Mouse (Mus musculus): ENCODE data around the gene Zfp12. TPM values are rescaled to one million over a fixed set of nuclear protein-coding genes. Genes with fewer than 3 reads are reported as not detected.

The Zfp12 gene
- polyA plus RNA-seq, 1 experiment, result 12.4 TPM

DNA sequence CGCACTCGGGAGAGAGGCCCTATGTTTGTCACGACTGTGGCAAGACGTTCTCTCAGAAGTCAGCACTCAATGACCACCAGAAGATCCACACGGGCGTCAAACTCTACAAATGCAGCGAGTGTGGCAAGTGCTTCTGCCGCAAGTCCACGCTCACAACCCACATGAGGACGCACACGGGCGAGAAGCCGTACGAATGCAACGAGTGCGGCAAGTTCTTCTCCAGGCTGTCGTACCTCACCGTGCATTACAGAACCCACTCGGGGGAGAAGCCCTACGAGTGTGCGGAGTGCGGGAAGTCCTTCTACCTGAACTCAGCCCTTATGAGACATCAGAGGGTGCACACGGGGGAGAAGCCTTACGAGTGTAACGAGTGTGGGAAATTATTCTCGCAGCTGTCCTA is 10.0 kb downstream of the Zfp12 start:
- H3K36me3 ChIP-seq (ENCODE audit: control insufficient read depth, insufficient read depth, low read length, poor library complexity, severe bottlenecking), result peaks cover 4% of the 10 kb centered on the region; the same call in 1 of the 2 replicates
- H3K4me3 ChIP-seq (ENCODE audit: low read depth, low read length), result no peak overlapping the region
- H3K27me3 ChIP-seq (ENCODE audit: control insufficient read depth, insufficient read depth, low read length, poor library complexity, severe bottlenecking), result no peaks in the 10 kb centered on the region
- H3K4me1 ChIP-seq (ENCODE audit: control insufficient read depth, insufficient read depth, low read length), result no peaks in the 10 kb centered on the region
- TF ChIP-seq CTCF (IDR thresholded peaks at IDR 0.05; ENCODE audit: low read depth, low read length) (no peak), EP300 (IDR thresholded peaks at IDR 0.05; ENCODE audit: insufficient read depth, low read depth, low read length) (no peak), POLR2A (IDR thresholded peaks at IDR 0.05; ENCODE audit: insufficient read depth, low read length) (no peak)
- no peaks in the 10 kb centered on the region for H3K9me3 ChIP-seq (replicated peaks; ENCODE audit: control insufficient read depth, insufficient read depth, low read length, poor library complexity, severe bottlenecking)
- H3K27ac ChIP-seq (ENCODE audit: insufficient read depth, low read length), result no peak overlapping the region
- no peak overlapping the region for H3K9ac ChIP-seq (ENCODE audit: low read depth, poor library complexity, severe bottlenecking)

DNA sequence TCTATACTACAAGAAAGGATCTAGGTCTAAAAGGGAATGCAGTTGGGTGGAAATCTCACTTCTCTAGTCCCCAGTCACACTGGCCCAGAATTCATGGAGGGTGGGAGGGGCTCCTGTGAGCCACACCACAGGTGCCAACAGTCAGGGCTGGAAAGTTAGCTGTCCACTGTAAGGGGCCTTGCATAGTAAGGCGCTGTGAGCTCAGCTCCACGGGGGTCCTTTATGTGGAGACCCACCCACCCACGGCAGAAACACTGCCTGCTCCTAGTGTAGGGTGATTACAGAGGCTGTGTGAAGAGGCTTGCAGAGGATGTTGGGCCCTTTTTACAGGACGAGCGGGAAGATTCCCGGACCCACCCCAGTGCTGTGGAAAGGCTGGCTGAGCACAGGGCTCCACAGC is 17.1 kb downstream of the Zfp12 start:
- TF ChIP-seq POLR2A (IDR thresholded peaks at IDR 0.05; ENCODE audit: insufficient read depth, low read length), result no peak
- TF ChIP-seq CTCF (IDR thresholded peaks at IDR 0.05; ENCODE audit: low read depth, low read length), result no peak
- no peak for TF ChIP-seq EP300 (IDR thresholded peaks at IDR 0.05; ENCODE audit: insufficient read depth, low read depth, low read length)
- no peak overlapping the region for H3K4me3 ChIP-seq (ENCODE audit: low read depth, low read length)
- no peaks in the 10 kb centered on the region for H3K36me3 ChIP-seq (ENCODE audit: control insufficient read depth, insufficient read depth, low read length, poor library complexity, severe bottlenecking)
- no peak overlapping the region for H3K9ac ChIP-seq (ENCODE audit: low read depth, poor library complexity, severe bottlenecking)
- H3K27me3 ChIP-seq (ENCODE audit: control insufficient read depth, insufficient read depth, low read length, poor library complexity, severe bottlenecking), result peaks cover 14% of the 10 kb centered on the region
- no peaks in the 10 kb centered on the region for H3K4me1 ChIP-seq (ENCODE audit: control insufficient read depth, insufficient read depth, low read length)
- H3K27ac ChIP-seq (ENCODE audit: insufficient read depth, low read length), result no peak overlapping the region
- H3K9me3 ChIP-seq (replicated peaks; ENCODE audit: control insufficient read depth, insufficient read depth, low read length, poor library complexity, severe bottlenecking), result no peaks in the 10 kb centered on the region

DNA sequence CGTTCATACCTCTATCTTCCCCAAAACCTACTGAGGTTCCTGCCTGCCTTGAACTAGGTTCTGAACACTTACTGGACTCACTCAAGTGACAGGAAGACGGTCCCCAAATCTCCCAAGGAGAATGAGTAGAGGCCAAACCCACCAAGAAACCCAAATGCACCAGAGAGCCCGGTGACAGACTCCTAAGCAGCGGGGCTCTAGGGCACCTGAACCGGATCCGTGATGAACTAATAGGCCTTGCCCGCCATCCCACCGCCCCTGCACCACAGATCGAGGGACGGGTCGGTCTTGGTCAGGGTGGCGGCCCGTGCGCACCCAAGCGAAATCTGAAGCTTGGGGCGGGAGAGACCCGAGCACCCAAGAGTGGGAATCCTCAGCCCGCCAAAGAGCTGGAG is 17.8 kb downstream of the Zfp12 start:
- TF ChIP-seq CTCF (IDR thresholded peaks at IDR 0.05; ENCODE audit: low read depth, low read length) (no peak), POLR2A (IDR thresholded peaks at IDR 0.05; ENCODE audit: insufficient read depth, low read length) (no peak), EP300 (IDR thresholded peaks at IDR 0.05; ENCODE audit: insufficient read depth, low read depth, low read length) (no peak)
- H3K4me1 ChIP-seq (ENCODE audit: control insufficient read depth, insufficient read depth, low read length), result no peaks in the 10 kb centered on the region
- H3K9me3 ChIP-seq (replicated peaks; ENCODE audit: control insufficient read depth, insufficient read depth, low read length, poor library complexity, severe bottlenecking), result no peaks in the 10 kb centered on the region
- H3K9ac ChIP-seq (ENCODE audit: low read depth, poor library complexity, severe bottlenecking), result peak overlapping the region; percentile 64
- H3K36me3 ChIP-seq (ENCODE audit: control insufficient read depth, insufficient read depth, low read length, poor library complexity, severe bottlenecking), result no peaks in the 10 kb centered on the region
- no peak overlapping the region for H3K27ac ChIP-seq (ENCODE audit: insufficient read depth, low read length)
- peaks cover 14% of the 10 kb centered on the region for H3K27me3 ChIP-seq (ENCODE audit: control insufficient read depth, insufficient read depth, low read length, poor library complexity, severe bottlenecking)
- H3K4me3 ChIP-seq (ENCODE audit: low read depth, low read length), result peak overlapping the region; percentile 60

DNA sequence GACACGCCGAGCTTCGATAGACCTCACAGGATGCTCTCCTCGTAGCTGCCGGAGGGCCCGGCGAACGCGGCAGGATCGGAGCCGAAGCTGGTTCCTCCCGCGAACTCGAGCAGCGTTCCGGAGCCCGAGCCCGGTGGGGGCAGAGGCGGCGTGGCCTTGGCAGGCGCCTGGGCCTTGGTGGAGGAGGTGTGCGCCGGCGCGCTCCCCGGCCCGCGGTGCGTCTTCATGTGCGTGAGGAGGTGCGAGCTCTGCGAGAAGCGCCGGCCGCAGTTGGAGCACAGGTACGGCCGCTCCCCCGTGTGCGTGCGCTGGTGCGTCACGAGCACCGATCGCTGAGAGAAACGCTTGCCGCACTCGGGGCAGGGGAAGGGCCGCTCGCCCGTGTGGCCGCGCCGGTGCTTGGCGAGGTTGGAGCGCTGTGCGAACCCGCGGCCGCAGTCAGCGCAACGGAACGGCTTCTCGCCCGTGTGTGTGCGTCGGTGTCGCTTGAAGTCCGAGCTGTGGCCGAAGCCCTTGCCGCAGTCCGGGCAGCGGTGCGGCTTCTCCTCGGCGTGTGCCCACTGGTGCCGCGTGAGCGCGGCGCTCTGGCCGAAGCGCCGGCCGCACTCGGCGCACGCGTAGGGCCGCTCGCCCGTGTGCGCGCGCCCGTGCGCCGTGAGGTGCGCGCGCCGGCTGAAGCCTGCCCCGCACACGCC is 18.4 kb downstream of the Zfp12 start:
- Histone ChIP-seq H3K9me3 (replicated peaks; ENCODE audit: control insufficient read depth, insufficient read depth, low read length, poor library complexity, severe bottlenecking) (no peaks in the 10 kb centered on the region), H3K27ac (ENCODE audit: insufficient read depth, low read length) (no peak overlapping the region), H3K9ac (ENCODE audit: low read depth, poor library complexity, severe bottlenecking) (peak overlapping the region; percentile 64), H3K27me3 (ENCODE audit: control insufficient read depth, insufficient read depth, low read length, poor library complexity, severe bottlenecking) (peaks cover 14% of the 10 kb centered on the region), H3K4me3 (ENCODE audit: low read depth, low read length) (peak overlapping the region; percentile 60), H3K4me1 (ENCODE audit: control insufficient read depth, insufficient read depth, low read length) (no peaks in the 10 kb centered on the region), H3K36me3 (ENCODE audit: control insufficient read depth, insufficient read depth, low read length, poor library complexity, severe bottlenecking) (no peaks in the 10 kb centered on the region)
- TF ChIP-seq CTCF (IDR thresholded peaks at IDR 0.05; ENCODE audit: low read depth, low read length), result no peak
- no peak for TF ChIP-seq POLR2A (IDR thresholded peaks at IDR 0.05; ENCODE audit: insufficient read depth, low read length)
- no peak for TF ChIP-seq EP300 (IDR thresholded peaks at IDR 0.05; ENCODE audit: insufficient read depth, low read depth, low read length)

DNA sequence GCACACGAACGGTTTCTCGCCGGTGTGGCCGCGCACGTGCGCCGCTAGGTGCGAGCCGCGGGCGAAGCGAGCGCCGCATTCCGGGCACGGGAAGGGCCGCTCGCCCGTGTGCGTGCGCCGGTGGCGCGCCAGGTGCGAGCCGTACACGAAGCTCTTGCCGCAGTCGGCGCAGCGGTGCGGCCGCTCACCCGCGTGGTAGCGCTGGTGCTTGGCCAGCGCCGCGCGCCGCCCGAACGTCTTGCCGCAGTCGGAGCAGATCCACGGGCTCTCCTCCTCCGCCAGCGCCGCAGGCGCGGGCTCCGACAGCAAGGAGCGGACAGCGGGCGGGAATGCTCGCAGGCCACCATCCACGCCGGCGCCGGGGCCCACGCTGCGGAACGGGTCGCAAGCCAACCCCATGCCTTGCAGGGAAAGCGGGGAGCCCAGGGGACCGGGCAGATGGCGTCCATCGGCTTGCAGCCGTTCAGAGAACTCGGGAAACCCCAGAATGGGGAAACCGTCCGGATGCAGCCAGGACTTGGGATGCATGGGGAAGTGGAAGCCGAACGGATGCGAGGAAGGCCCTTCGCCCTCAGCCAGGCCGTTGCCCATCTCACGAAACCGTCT is 19.0 kb downstream of the Zfp12 start:
- Histone ChIP-seq H3K9ac (ENCODE audit: low read depth, poor library complexity, severe bottlenecking) (peak overlapping the region; percentile 64), H3K9me3 (replicated peaks; ENCODE audit: control insufficient read depth, insufficient read depth, low read length, poor library complexity, severe bottlenecking) (no peaks in the 10 kb centered on the region), H3K36me3 (ENCODE audit: control insufficient read depth, insufficient read depth, low read length, poor library complexity, severe bottlenecking) (no peaks in the 10 kb centered on the region), H3K4me3 (ENCODE audit: low read depth, low read length) (peak overlapping the region; percentile 60), H3K4me1 (ENCODE audit: control insufficient read depth, insufficient read depth, low read length) (no peaks in the 10 kb centered on the region), H3K27me3 (ENCODE audit: control insufficient read depth, insufficient read depth, low read length, poor library complexity, severe bottlenecking) (peaks cover 14% of the 10 kb centered on the region), H3K27ac (ENCODE audit: insufficient read depth, low read length) (no peak overlapping the region)
- TF ChIP-seq EP300 (IDR thresholded peaks at IDR 0.05; ENCODE audit: insufficient read depth, low read depth, low read length), result no peak
- no peak for TF ChIP-seq CTCF (IDR thresholded peaks at IDR 0.05; ENCODE audit: low read depth, low read length)
- TF ChIP-seq POLR2A (IDR thresholded peaks at IDR 0.05; ENCODE audit: insufficient read depth, low read length), result no peak

DNA sequence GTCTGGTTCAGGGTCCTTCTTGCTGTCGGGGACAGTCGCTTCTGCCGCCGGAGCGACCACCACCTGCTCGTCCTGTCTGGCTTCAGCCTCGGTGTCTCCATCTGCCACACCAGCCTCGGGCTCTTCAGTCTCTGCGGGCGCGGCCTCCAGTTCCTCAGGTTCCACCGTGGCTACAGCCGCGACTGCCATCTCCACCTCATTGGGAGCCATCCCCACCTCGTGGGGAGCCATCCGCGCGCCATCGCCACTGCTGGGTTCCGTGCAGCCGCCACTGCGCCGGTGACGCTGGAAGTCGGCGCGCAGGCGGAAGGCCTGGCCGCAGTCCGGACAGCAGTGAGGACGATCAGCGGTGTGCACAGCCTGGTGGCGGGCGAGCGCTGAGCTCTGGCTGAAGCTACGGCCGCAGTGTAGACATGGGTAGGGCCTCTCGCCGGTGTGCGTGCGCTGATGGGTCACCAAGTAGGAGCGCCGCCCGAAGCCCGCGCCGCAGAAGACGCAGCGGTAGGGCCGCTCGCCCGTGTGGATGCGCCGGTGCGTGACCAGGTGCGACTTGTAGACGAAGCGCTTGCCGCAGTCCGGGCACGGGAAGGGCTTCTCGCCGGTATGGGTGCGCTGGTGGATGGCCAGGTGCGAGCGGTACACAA is 19.6 kb downstream of the Zfp12 start:
- peak overlapping the region; percentile 60 for H3K4me3 ChIP-seq (ENCODE audit: low read depth, low read length)
- no peaks in the 10 kb centered on the region for H3K4me1 ChIP-seq (ENCODE audit: control insufficient read depth, insufficient read depth, low read length)
- no peaks in the 10 kb centered on the region for H3K9me3 ChIP-seq (replicated peaks; ENCODE audit: control insufficient read depth, insufficient read depth, low read length, poor library complexity, severe bottlenecking)
- H3K9ac ChIP-seq (ENCODE audit: low read depth, poor library complexity, severe bottlenecking), result peak overlapping the region; percentile 64
- TF ChIP-seq POLR2A (IDR thresholded peaks at IDR 0.05; ENCODE audit: insufficient read depth, low read length) (no peak), CTCF (IDR thresholded peaks at IDR 0.05; ENCODE audit: low read depth, low read length) (no peak), EP300 (IDR thresholded peaks at IDR 0.05; ENCODE audit: insufficient read depth, low read depth, low read length) (no peak)
- no peaks in the 10 kb centered on the region for H3K36me3 ChIP-seq (ENCODE audit: control insufficient read depth, insufficient read depth, low read length, poor library complexity, severe bottlenecking)
- peaks cover 14% of the 10 kb centered on the region for H3K27me3 ChIP-seq (ENCODE audit: control insufficient read depth, insufficient read depth, low read length, poor library complexity, severe bottlenecking)
- no peak overlapping the region for H3K27ac ChIP-seq (ENCODE audit: insufficient read depth, low read length)
